ENCODE assay signal across 8 mouse cellular contexts in genomic region chr4:62524651-62525488, GRCm38 (mm10). TPM values are rescaled to one million over a fixed set of nuclear protein-coding genes. Genes with fewer than 3 reads are reported as not detected.
DNase-seq lines count a peak whose midpoint lies in the region; ATAC-seq lines count a peak whose summit lies in the region.

Pole3 (minus strand) TSS chr4:62525068.
4933430I17Rik (plus strand) TSS chr4:62525369.

- peak within 1 kb of the TSS; percentile 86 for H3K9ac ChIP-seq in hindbrain, embryonic 13.5 days

- no peaks in the 10 kb centered on the region for H3K27me3 ChIP-seq in hindbrain, embryonic 13.5 days

- H3K9me3 ChIP-seq in hindbrain, embryonic 13.5 days: no peaks in the 10 kb centered on the region

- H3K4me3 ChIP-seq in hindbrain, embryonic 13.5 days: peak within 1 kb of the TSS; percentile 76

- WGBS in hindbrain, embryonic 13.5 days: under 1% methylated on average over 59 of the region's 59 CpGs

- DNase-seq in NIH3T3 (ENCODE audit: low read depth): peak; percentile 100
- peak; percentile 99 for DNase-seq in cerebellum, postnatal 10 days
- peak; percentile 95 to 96 for DNase-seq in frontal cortex, postnatal 14 days (ENCODE audit: low spot score in 2 of 2)
- peak; percentile 94 to 97 for DNase-seq in layer of hippocampus, postnatal 25 days (ENCODE audit: extremely low spot score in 1 of 2, low spot score in 1 of 2)
- DNase-seq in lung, postnatal 25 days (ENCODE audit: low spot score): peak; percentile 97
- DNase-seq in retina, embryonic 14.5 days (ENCODE audit: low spot score): peak; percentile 100
- peak; percentile 95 for DNase-seq in thymus, postnatal 4 days

- peaks cover 14% of the 10 kb centered on the region for H3K4me1 ChIP-seq in hindbrain, embryonic 13.5 days (replicated peaks)

- peak within 1 kb of the TSS; percentile 94 for H3K4me2 ChIP-seq in hindbrain, embryonic 13.5 days

- H3K27ac ChIP-seq in hindbrain, embryonic 13.5 days: peak within 1 kb of the TSS; percentile 98

- peak; percentile 98 for ATAC-seq in hindbrain, embryonic 13.5 days (ENCODE audit: low FRiP score)

- H3K36me3 ChIP-seq in hindbrain, embryonic 13.5 days: no peaks in the 10 kb centered on the region

RNA-seq across cellular contexts. Expression of gene Pole3, which starts in this region (rescaled TPM):
- polyA plus RNA-seq in hindbrain, embryonic 13.5 days (2015; fragmentation: Nextera tagmentation; extraction: Ambion mirVana): 68.2 and 70.3 TPM in 2 replicates
- 10 to 100 TPM; 21.0 to 21.9 TPM for total RNA-seq in layer of hippocampus, postnatal 25 days (2021)

RNA-seq across cellular contexts. Expression of gene 4933430I17Rik, which starts in this region (rescaled TPM):
- polyA plus RNA-seq in hindbrain, embryonic 13.5 days (2015; fragmentation: Nextera tagmentation; extraction: Ambion mirVana): 0.55 and 0.82 TPM in 2 replicates
- total RNA-seq in layer of hippocampus, postnatal 25 days (2021): under 1 TPM; 0.21 to 0.54 TPM

Comparison
In these comparisons a context has a peak if more than half of its experiments do, and no peak if none do; other contexts are left out.
1. Peak in every context shown above with its lines: DNase-seq, ATAC-seq, H3K4me3 ChIP-seq and H3K27ac ChIP-seq.